Mouse (Mus musculus) spleen, adult 2 months (tissue): Measurements from ENCODE around the gene Cd52.

Source experiments
- CTCF ChIP-seq: fragments of 200-500 bp; IDR thresholded peaks from 2 replicates; pipeline ENCODE4 v1.5.1; 2011; ENCODE audit warnings: mild to moderate bottlenecking, inconsistent platforms; ENCODE audit not compliant: insufficient read depth, insufficient read length, insufficient replicate concordance; ENCODE audit errors: extremely low read depth
- POLR2A ChIP-seq: fragments of 200-500 bp; IDR thresholded peaks from 2 replicates; pipeline ENCODE4 v1.6.1; 2011; ENCODE audit warnings: low read depth, low read length, inconsistent platforms

DNA sequence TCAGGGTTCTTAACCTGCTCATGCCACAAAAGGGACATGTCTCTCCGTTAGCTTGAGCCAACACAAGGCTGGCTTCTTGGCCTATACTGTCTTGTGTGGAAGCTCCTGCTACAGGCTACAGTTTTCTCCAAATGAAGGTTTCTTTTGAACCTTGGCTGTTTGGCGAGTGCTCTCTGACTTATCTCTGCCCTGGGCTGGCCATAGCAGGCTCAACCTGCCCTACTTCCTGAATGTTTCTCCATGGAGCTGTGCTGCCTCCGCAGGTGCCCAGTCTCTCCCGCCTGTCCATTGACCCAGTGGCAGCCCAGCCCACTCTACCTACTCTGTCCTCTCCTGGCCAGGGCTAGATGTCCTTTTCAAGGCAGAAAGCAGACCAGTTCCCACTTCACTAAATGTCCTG lies 26.0 kb upstream of the Cd52 start:
- TF ChIP-seq POLR2A (no peak), CTCF (no peak)
